Mouse (Mus musculus) limb, embryonic 14.5 days (tissue): ENCODE measurements around the gene Kcnk13. TPM values are rescaled to one million over a fixed set of nuclear protein-coding genes. Genes with fewer than 3 reads are reported as not detected.

Source experiments
- ATAC-seq: fragments of 200-750 bp; cut with Nextera tagmentation; 2 replicates; pipeline ENCODE4 v1.8.0; 2017; ENCODE audit warnings: low read depth, moderate number of reproducible peaks, moderate TSS enrichment; ENCODE audit not compliant: low FRiP score
- DNase-seq: peaks from one replicate; pipeline ENCODE4 v3.0.0-alpha.2; 2015; ENCODE audit warnings: low spot score
- H3K27ac ChIP-seq: fragments of 300-500 bp; sonication (generic); replicated peaks from 2 replicates; pipeline ENCODE4 v1.5.1; 2014; ENCODE audit warnings: low read depth, mild to moderate bottlenecking, low read length, moderate library complexity, mixed read lengths
- H3K27me3 ChIP-seq: fragments of 300-500 bp; sonication (generic); 2 replicates; pipeline ENCODE4 v1.6.1; 2014; ENCODE audit warnings: low read length, mixed read lengths; ENCODE audit not compliant: control insufficient read depth, insufficient read depth
- H3K36me3 ChIP-seq: fragments of 300-500 bp; sonication (generic); 2 replicates; pipeline ENCODE4 v1.6.1; 2014; ENCODE audit warnings: mild to moderate bottlenecking, low read length, moderate library complexity, mixed read lengths; ENCODE audit not compliant: control insufficient read depth, insufficient read depth
- H3K4me1 ChIP-seq: fragments of 300-500 bp; sonication (generic); 2 replicates; pipeline ENCODE4 v1.6.1; 2014; ENCODE audit warnings: antibody characterized with exemption, low read length, mixed read lengths; ENCODE audit not compliant: control insufficient read depth, insufficient read depth
- H3K4me2 ChIP-seq: fragments of 300-500 bp; sonication (generic); replicated peaks from 2 replicates; pipeline ENCODE4 v1.6.1; 2014; ENCODE audit warnings: low read depth, mild to moderate bottlenecking, low read length, moderate library complexity; ENCODE audit not compliant: severe bottlenecking
- H3K4me3 ChIP-seq: fragments of 300-500 bp; sonication (generic); replicated peaks from 2 replicates; pipeline ENCODE4 v1.5.1; 2014; ENCODE audit warnings: low read length
- H3K9ac ChIP-seq: fragments of 300-500 bp; sonication (generic); 2 replicates; pipeline ENCODE4 v1.6.1; 2014; ENCODE audit warnings: mild to moderate bottlenecking, low read depth, low read length, moderate library complexity; ENCODE audit not compliant: severe bottlenecking
- H3K9me3 ChIP-seq: fragments of 300-500 bp; sonication (generic); 2 replicates; pipeline ENCODE4 v1.6.1; 2016; ENCODE audit warnings: low read length; ENCODE audit not compliant: control insufficient read depth
- POLR2A ChIP-seq: fragments of 200-500 bp; IDR thresholded peaks from 2 replicates; pipeline ENCODE4 v1.8.0; 2012; ENCODE audit warnings: inconsistent platforms, mild to moderate bottlenecking, moderate library complexity, borderline replicate concordance; ENCODE audit not compliant: insufficient read depth, insufficient read length; ENCODE audit errors: extremely low read depth
- WGBS: fragments of 180-500 bp; shearing (Covaris S2); extraction: QIAGEN DNeasy Blood & Tissue Kit; methylation state at CpG from one replicate; pipeline ENCODE4 v1.1.7; 2014; 5-methylcytosine and 5-hydroxymethylcytosine counted together
- polyA plus RNA-seq, 2 experiments: library from polyadenylated mRNA; depleted of rRNA in 1 of 2; stranded (reverse) in 1 of 2; unstranded in 1 of 2; fragments of >200 nt; fragmentation: Nextera tagmentation in 1 of 2; extraction: Ambion mirVana in 1 of 2; gene quantifications; 2 replicates each; pipeline versions ENCODE4 v1.2.1 to v1.2.3; 2012 to 2014

Gene Kcnk13
- polyA plus RNA-seq, 2 experiments: 1.7 to 2.4 TPM

DNA sequence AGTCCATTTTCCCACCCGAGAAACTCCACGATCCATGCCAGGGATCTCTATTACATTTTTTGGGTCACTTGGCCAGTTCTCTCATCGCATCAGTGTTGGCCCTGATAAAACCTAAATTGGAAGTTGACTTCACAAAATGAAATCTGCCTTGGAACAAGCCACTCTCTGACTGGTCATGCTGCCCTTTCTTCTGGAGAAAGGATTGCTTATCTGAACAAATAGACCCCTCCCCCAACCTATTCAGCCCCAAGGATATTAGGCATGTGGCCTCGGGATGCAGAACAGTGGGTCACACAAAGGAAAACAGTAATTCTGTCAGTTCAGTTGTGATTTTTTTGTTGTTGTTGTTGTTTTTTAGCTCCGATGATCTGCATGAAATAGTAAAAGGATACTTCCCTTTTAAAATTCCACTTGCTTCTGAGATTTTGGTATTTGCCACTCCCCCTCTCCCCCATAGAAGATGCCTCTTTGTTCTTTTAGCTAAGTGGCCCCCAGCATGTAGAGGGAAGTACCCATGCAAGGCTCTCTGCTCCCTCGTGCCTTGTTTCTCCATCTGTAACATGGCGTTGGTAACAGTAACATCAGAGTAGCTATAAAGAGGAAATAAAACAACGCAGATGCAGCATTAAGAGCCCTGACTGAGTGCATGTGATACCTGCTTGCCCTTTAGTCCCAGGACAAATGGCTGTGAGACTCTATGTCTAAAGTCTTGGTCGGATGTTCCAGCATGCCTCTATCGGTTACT is 29.0 kb downstream of the Kcnk13 start:
- DNase-seq (no peak), ATAC-seq (no peak)
- WGBS: 71% methylated on average over 10 of the region's 10 CpGs
- Histone ChIP-seq H3K4me1 (no peaks in the 10 kb centered on the region), H3K27ac (no peak overlapping the region), H3K4me2 (no peak overlapping the region), H3K9ac (no peak overlapping the region), H3K9me3 (0 out of 2 replicates have a peak, but pooled peaks cover 3% of the 10 kb centered on the region), H3K27me3 (no peaks in the 10 kb centered on the region), H3K36me3 (no peaks in the 10 kb centered on the region), H3K4me3 (no peak overlapping the region)
- no peak for TF ChIP-seq POLR2A

DNA sequence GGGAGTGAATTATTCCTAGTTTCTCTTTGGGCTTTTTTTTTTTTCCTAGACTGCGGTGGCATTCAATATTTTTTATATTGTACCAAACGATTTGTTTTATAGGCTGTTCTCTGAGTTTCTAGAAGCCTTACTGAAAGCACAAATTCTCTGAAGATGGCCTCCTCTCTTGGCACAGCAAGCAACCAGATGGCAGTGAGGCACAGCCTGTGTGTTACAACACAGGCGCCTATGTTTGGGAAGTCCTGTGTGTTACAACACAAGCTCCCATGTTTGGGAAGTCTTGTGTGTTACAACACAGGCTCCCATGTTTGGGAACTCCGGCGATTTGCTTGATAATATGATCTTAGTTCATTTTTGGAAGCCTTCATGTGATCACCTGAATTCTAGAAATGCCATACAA is 31.7 kb downstream of the Kcnk13 start:
- no peaks in the 10 kb centered on the region for H3K36me3 ChIP-seq
- H3K27ac ChIP-seq: no peak overlapping the region
- 80% methylated on average over 5 of the region's 5 CpGs for WGBS
- H3K4me1 ChIP-seq: no peaks in the 10 kb centered on the region
- no peak for ATAC-seq
- TF ChIP-seq POLR2A: no peak
- H3K9ac ChIP-seq: no peak overlapping the region
- no peaks in the 10 kb centered on the region for H3K27me3 ChIP-seq
- H3K9me3 ChIP-seq: 0 out of 2 replicates have a peak, but pooled peaks cover 2% of the 10 kb centered on the region
- H3K4me3 ChIP-seq: no peak overlapping the region
- no peak overlapping the region for H3K4me2 ChIP-seq
- no peak for DNase-seq

DNA sequence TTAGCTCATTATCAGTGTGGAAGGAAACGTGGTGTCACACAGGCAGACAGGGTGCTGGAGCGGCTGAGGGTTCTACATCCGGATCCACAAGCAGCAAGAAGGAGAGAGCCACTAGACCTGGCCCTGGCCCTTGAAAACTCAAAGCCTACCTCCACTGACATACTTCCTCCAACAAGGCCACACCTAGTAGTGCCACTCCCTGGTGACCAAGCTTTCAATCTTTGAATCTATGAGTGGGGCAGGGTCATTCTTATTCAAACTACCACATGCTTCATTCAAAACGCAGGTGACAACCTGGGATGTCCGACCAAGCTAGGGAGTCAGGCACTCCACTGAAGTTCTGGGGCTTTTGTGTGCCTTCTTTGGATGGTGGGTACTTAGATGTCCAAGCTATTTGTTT is 35.4 kb downstream of the Kcnk13 start:
- no peak overlapping the region for H3K4me3 ChIP-seq
- no peaks in the 10 kb centered on the region for H3K27me3 ChIP-seq
- no peak for DNase-seq
- no peak overlapping the region for H3K27ac ChIP-seq
- 74% methylated on average over 5 of the region's 5 CpGs for WGBS
- no peaks in the 10 kb centered on the region for H3K36me3 ChIP-seq
- peaks cover 4% of the 10 kb centered on the region; the same call in 1 of the 2 replicates for H3K4me1 ChIP-seq
- ATAC-seq: no peak
- H3K9ac ChIP-seq: no peak overlapping the region
- no peaks in the 10 kb centered on the region for H3K9me3 ChIP-seq
- no peak for TF ChIP-seq POLR2A
- H3K4me2 ChIP-seq: no peak overlapping the region

DNA sequence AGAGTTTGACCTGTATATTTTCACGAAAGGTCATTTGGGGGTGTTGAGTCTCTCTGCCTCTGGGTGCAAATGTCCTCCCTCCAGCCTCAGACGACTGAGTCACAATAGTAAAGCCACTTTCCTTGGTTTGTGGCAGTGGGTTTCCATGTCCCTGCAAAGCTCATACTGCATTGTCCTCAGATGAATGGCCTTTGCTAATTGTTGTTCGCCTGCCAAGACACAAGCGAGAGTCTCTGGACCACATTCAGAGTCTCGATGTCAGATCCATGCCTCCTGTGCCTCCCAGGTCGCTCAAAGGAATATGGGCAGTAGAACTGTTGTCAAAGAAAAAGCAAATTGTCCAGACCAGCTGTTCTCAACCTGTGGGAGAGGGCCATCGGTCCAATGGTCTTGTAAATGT is 36.1 kb downstream of the Kcnk13 start:
- no peak overlapping the region for H3K4me3 ChIP-seq
- no peak overlapping the region for H3K9ac ChIP-seq
- H3K4me2 ChIP-seq: no peak overlapping the region
- TF ChIP-seq POLR2A: no peak
- ATAC-seq (no peak), DNase-seq (no peak)
- 84% methylated on average over 7 of the region's 7 CpGs for WGBS
- H3K27me3 ChIP-seq: no peaks in the 10 kb centered on the region
- no peaks in the 10 kb centered on the region for H3K36me3 ChIP-seq
- H3K27ac ChIP-seq: no peak overlapping the region
- peaks cover 4% of the 10 kb centered on the region; the same call in 1 of the 2 replicates for H3K4me1 ChIP-seq
- no peaks in the 10 kb centered on the region for H3K9me3 ChIP-seq

DNA sequence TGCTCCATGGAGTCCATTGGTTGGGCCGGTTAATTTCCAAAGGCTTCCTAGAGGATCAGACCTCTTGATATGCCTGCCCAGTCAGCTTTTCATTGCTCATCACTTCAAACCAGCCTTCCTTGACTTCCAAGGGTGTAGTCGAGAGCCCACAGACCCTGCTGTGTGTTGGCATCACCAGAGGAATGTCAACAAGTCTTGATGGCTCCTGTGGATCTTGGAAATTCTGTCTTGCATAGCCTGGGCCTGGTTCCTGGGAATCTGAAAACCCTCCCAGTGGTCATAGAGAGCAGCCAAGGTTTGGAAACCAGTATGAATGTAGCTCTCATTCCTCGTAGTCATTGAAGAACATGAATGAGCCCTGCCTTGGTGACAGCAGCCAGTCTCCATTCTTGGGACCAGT is 36.9 kb downstream of the Kcnk13 start:
- peaks cover 4% of the 10 kb centered on the region; the same call in 1 of the 2 replicates for H3K4me1 ChIP-seq
- no peak overlapping the region for H3K9ac ChIP-seq
- no peak overlapping the region for H3K4me3 ChIP-seq
- H3K4me2 ChIP-seq: no peak overlapping the region
- 96% methylated on average over 3 of the region's 3 CpGs for WGBS
- no peak for DNase-seq
- ATAC-seq: no peak
- TF ChIP-seq POLR2A: no peak
- no peaks in the 10 kb centered on the region for H3K27me3 ChIP-seq
- H3K36me3 ChIP-seq: no peaks in the 10 kb centered on the region
- H3K27ac ChIP-seq: no peak overlapping the region
- no peaks in the 10 kb centered on the region for H3K9me3 ChIP-seq
